Mouse (Mus musculus): Measurements from ENCODE around the gene Spdl1.
"Not testable (repeated sequence)": the region's sequence is repeated elsewhere in the genome, so short reads cannot be mapped to it uniquely, and the experiment has no call there.

Spdl1 gene

DNA sequence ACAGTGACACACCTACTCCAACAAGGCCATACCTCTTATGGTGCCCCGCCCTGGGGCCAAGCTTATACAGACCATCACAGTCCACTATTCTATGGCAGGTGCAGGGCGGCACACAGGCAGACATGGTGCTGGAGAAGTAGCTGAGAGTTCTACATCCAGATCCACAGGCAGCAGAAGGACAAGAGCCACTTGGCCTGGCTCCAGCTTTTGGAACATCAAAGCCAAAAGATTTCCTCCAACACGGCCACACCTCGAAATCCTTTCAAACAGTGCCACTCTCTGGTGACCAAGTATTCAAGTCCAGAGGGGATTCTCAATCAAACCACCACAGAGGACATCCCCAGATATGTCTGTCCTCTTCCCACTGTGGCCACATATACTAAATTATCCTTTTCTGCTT, 28.4 kb downstream of the Spdl1 start:
- DNase-seq (ENCODE audit: low read depth): not testable (repeated sequence)

DNA sequence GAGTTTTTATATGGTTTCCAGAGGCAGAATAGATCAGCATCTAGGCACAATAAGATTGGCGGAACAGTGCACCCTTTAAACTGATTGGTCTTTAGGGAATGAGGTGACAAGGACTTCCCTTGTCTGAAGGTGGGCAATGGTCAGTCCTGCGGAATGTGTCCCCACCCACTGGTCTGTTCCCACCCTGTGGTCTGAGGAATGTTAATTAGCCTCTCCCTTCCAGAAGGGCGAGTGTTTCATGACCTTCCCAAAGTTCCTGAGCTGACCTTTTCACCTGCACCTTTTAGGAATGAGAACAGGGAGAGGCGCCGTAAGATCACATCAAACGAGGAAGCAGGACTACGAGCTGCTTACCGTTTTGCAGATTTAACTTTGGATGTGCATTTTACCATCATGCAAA, 35.4 kb downstream of the Spdl1 start:
- DNase-seq (ENCODE audit: low read depth): not testable (repeated sequence)

DNA sequence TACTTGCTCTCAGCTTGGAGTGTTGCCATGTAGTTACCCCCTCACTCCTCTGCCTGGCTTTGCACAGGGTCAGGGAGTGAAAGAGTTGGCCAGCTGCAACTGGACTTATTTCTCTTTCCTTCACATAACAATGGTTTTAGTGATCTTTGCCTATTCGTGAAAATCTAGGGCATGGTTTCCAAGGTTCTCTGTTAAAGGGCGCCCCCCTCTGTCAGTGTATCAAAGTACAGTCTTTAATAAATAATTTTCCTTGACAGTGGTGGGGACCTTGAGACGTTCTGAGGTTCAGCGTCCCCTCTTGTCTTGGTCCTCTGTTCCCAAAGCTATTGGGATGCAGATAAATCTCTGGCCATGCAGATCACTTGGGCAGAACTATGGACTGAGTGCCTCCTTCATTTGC, 37.3 kb downstream of the Spdl1 start:
- no peak for DNase-seq (ENCODE audit: low read depth)

DNA sequence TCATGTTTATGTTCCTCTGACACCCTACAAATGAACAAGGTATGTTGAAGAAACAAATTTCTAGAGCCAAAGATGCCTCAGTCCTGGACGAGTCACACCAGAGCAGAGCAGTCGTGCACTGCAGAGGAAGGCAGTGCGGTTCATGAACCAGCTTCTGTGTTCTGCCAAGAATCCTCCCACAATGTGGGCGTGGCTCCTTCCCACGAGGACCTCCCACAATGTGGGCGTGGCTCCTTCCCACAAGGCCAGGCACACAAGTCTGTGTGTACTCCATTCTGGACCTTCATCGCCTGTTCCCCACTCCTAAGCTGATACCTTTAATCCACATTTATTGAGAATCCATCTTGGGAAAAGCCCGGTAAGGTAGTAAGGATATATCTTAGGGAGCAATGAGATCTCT, 41.6 kb downstream of the Spdl1 start:
- no peak for DNase-seq (ENCODE audit: low read depth)

DNA sequence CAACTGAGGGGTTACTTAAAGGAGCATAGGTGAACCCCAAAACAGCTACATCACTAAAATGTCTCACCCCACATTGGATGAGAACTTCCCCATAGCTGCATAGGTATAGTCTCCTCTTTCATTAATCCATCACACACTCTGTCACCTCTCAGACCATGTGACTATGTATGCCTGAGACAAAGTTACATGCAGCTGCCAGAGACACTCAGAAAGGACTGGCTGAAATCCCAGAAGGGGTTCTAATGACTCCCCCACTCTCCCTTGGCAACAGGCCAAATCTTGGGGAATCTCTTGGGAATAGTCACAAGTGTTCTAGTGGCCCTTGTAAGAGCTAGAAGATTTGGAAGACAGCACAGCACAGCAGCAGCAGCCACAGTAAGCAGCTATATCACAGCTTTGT, 48.6 kb downstream of the Spdl1 start:
- DNase-seq (ENCODE audit: low read depth): no peak

DNA sequence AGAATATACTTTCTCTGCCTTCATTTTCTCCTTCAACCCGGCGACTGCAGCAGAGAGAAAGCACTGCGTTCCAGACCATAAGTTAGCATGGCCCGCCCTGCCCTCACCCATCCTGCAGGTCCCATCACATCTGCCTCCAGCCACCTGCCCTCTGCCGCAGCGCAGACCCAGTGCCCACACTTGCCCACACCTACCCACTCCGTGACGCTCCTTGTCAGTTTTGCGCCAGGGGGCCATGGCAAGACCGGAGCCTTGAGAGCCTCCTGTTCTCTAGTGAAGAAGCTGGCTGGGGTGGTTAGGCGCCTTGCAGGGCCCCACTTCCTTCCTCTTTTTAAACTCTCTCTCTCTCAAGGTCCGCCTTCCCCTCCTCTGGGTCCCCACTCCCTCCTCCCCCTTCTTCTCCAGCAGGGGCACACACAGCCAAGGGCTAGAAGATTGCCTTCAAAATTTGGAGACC, 49.8 kb downstream of the Spdl1 start, which contains the start of gene Dock2:
TSS of gene Dock2 (minus strand) at position 306 of the 457 bp plus-strand sequence.
- peak; percentile 60 for DNase-seq (ENCODE audit: low read depth)

DNA sequence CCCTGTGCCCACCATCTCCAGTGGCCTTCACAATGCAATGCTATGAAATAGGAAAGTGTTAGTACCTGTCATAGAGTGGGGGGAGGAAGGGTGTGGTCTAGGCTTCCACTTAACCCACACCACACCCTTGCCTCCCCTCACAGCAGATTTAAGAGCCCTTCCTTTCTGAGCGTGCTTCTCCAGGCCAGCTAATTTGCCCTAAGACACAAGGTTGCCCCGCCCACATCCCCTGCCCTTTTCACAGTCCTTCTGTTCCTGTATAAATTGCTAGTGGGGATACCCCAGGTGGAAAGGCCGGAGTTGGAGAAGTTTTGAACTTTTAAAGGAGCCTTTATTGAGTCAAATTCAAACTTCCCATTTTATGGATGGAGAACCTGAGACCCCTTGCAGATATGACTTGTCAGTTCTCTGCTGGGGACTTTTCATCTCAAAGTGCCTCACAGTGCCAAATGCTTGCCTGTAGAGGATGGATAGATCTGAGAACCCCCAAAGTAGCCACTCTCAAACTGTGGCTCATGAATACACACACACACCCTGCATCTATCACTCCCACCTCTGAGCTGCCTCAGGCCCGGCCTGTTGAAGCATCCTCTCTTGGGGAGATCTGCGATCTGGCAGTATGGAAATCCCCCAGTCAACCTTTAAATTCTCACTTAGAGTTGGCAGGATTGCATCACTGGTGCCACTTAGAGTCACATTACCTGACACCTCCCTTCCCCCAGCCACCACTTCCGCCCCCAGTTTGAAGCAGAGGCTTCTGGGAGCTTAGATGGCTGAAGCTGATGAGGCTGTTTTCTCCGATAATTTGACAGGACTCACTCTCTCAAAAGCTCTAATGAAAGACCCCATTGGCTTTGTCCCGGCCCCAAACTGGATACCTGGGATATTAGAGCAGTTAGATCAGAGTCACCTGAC, 50.7 kb downstream of the Spdl1 start:
- no peak for DNase-seq (ENCODE audit: low read depth)

DNA sequence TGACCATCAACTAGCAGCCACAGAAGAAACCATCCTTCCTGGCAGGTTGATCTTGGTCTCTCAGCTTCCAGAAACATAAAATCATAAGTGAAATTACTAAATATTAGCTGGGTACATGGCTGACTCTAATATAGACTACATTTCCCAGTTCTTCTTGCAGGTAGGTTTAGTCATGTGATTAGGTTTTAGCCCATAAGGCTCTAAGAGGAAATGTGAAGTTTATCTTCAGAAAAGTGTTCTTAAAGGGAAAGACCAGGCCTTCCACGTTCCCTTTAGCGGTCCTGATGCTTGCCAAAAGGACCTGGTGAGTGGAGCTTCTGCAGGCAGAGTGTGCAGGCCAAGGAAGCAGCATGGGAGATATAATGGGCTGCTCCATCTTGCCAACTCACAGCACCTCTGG, 52.7 kb downstream of the Spdl1 start:
- DNase-seq (ENCODE audit: low read depth): no peak

DNA sequence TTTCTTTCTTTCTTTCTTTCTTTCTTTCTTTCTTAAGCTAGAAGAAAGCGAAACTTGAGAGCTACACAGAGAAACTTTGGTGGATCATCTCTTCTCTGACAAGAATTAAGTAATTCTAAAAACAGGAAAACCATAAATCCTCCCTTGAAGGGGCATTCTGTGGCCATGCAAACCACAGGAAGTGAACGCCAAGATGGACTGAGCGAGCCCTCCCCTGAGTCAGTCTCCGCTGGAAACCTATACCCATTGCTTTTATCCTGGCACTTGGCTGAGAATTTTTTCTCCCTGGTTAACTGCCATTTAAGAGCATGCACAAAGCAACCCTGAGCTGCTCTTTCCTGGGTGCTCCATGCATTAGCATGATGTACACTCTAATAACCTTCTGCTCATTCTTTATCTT, 53.5 kb downstream of the Spdl1 start:
- no peak for DNase-seq (ENCODE audit: low read depth)

DNA sequence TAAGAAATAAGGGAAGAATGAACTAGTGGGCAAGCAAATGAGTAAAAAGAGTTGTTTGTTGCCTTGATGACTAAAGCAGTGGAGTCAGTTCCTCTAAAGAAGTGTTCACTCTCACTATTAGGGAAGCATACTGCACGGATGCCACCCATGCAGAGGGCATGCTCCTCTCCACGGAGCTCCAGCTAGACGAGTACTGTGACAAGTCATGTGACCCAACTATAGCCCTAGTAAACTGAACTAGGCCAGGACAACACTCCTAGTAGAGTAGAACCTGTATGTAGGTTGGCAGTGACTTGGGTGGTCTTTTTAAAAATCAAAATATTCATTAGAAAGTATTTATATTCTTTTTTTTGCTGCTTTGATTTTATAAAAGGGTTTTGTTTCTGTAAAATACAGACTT, 55.1 kb downstream of the Spdl1 start:
- no peak for DNase-seq (ENCODE audit: low read depth)

DNA sequence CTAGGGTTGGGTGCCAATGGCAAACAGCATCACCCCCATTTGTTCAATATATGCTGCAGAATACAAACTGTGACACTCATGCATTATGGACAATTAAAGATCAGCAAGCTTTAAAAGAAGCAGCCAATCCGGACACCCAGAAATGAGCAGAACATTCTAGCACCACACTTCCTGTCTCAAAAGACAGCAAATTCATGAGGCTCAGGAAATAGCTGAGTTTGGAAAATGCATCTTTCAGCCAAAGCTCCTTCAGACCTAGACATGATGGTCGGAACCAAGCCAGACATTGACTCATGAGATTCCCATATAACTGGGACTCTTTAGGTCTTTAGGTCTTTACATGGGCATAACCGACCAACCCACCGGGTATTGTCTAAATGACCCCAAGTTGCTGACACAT, 55.9 kb downstream of the Spdl1 start:
- DNase-seq (ENCODE audit: low read depth): no peak

DNA sequence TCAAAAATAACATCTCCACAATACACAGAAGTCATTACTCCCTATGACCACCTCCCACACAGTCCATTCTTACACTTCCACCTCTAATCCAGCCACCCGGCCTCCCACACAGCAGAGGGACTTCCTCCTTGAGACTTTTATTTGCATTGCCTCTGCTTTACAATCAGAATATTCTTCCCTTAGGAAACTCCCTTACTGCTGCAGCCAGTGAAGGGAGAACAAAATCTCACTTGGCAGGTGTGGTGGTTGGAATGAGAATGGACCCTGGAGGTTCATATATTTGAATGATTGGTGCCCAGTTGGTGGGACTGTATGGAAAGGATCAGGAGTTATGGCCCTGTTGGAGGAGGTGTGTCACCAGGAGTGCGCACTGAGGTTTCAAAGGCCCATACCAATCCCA, 57.4 kb downstream of the Spdl1 start:
- no peak for DNase-seq (ENCODE audit: low read depth)

DNA sequence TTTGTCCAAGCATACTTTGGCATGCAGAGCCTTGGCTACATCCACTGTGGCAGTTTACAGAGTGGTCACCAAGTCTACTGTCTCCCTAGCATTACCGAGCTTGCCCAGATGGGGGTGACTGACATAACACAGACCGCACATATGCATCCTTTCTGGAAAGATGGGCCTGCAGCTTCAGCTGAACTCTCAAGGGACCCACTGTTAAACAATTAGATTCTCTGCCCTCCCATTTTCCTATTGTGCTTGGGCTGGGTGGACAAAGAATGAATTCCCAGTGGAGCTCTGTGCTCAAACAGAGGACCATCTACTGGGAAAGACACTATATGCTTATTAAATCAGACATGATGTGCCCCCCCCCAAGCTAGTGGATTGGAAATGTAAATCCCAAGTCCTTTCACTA, 58.8 kb downstream of the Spdl1 start:
- no peak for DNase-seq (ENCODE audit: low read depth)

DNA sequence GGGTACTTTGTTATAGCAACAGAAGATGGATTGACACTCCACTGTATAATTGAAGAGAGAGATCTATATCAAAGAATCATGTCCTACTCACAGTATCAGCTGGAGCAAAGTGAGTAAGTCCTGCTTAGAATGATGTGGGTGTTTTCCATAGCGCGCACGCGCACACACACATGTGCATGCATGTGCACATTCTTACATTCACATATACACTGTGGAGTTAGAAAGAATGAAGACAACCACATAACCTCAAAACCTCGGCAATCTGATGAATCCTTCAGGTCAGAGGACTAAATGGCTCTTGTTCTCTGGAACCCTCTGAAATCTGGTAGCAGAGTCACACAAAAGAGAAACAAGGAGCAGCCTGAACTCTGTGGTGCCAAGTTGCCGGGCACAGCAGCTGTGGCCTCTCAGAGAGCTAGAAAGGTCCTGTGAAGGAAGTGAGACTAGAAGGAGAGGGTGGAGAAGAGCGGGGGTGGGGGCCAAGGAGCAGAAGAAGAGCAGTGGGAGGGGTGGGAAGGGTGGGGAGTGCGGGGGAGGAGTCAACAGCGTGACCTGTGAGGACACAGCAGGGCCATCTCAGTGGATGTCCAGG, 60.0 kb downstream of the Spdl1 start:
- no peak for DNase-seq (ENCODE audit: low read depth)

DNA sequence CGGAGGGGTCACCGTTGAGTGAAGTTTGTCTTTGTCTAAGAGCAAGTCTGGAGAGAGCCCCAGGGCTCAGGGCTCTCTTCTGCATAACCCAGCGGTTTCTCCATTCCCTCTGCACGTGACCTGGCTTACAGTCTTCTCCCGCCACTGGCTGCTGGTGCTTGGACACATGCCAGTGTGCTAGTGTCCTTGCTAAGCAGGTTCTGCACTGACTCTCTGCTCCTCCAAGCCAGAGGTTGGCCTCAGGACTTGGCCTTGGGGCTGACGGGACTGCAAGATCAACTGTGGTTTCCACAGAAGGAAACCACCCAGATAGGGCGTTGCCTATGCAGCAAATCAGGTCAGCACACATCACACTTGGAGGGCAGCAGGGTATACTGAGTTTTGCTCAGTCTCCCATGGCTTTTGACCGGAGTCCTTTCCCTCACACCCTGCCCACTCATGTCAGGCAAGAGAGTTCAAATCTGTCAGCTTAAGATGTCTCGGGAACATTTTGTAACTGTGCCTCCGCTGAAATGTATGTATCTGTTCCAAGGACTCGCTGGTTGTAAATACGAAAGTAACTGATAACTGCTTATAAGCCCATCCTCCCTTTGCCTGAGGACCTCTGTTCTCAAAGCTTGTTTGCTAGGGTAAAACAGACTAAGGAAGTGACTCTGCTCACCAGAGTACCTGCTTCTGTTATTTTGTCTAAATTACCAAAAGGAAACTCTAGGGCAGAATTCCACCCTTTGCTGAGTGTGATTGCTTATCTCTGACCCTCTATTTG, 62.0 kb downstream of the Spdl1 start:
- no peak for DNase-seq (ENCODE audit: low read depth)

DNA sequence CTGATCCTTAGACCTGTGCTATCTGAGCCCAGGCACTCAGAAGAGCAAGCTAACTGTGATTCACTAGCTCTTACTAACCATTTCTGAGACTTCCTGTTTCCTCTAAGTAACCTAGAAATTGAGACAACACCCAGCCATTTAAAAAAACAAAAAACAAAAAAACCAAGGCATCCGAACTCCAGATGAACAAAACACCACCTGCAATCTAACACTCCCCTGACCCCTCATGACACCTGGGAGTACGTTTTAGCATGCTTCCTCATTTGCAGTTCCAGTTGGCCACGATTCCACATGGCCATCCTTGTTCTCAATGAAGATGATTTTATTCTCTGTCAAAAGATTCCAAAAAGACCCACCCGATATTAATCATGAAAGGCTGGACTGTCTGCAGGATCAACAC, 62.8 kb downstream of the Spdl1 start:
- no peak for DNase-seq (ENCODE audit: low read depth)

DNA sequence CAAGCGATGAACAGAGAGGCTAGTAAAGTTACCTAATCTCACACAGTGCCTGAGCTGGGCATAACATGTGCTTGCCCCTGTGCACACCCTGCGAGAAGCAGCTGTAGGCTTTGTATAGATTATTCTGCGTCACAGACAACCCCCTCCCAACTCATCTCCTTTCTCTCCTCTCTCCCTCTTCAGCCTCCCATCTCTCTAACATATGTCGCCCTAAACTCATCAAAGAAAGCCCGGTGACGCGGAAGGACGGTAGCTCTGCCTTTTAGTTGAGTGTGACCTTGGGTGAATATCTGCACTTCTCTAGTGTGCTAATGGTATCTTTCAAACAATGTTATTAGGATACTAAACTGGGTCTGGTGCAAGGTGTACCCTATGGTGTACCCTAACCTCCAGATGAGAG, 63.5 kb downstream of the Spdl1 start:
- DNase-seq (ENCODE audit: low read depth): no peak

DNA sequence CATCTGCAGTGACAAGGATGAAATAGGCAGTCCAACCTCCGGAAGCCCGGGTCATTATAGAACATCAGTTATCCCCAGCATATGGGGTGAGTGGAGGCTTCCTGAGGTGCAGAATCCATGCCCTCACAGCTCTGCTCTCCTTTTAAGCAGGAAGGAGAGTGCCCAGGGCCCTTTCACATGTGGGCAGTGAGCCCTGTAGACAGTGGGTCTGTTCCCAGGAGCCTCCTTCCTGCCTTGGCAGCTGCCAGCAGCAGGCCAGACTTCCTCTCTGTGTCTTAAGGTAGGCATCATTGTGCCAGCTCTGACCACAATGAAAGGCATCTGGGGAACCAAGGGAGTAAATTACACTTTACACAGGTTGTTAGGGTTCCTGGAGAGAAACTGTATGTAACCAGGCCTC, 64.0 kb downstream of the Spdl1 start:
- DNase-seq (ENCODE audit: low read depth): no peak

DNA sequence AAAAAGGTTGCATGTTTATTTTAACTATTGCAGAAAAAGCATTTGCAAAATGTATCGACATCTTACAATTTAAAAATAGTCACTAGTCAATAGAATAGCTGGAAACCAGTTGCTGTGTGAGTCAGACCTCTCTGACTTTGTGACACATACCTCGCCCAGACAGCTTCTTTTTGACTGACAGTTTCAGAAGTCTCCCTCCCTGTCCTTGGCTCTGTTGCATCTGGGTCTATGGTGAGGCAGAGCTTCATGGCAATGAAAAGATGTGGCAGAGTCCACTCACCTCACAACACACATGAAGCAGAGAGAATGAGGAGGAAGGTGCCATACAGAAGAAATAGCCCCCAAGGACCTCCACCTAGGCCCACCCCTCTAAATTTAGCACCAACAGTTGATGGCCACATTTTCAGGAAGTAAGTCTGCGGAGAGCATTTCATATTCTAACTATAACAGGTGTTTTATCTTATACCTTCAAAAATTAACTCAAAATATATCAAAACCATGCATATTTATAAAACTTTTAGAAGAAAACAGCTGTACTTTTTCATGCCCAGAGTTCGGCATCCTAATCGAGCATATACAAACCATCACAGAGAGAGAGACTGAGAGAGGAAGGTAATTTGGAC, 69.6 kb downstream of the Spdl1 start:
- DNase-seq (ENCODE audit: low read depth): no peak

DNA sequence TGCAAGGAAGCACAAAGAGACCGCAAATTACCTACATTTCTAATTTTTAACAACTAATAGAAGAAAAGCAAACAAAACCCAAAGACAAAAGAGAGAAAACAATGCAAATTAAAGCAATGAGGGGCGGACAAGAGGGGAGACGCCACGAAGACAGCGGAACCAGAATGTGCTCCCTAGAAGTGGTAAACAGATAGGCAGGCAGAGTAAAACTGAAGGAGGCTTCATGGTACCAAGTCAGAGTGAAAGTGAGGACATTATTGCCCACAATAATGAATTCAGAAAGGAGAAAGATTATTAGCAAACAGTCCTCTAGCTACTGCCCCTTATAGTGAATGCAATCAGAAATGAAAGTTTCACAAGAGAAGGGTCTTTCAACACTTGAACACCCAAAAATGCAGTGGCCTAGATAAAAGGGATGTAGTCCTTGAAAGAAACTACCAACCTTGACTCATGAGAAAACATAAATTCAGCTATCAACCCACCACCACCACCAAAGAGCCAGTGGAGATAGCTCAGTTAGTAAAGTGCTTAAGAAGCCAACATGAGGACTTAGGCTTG, 70.8 kb downstream of the Spdl1 start:
- DNase-seq (ENCODE audit: low read depth): no peak

DNA sequence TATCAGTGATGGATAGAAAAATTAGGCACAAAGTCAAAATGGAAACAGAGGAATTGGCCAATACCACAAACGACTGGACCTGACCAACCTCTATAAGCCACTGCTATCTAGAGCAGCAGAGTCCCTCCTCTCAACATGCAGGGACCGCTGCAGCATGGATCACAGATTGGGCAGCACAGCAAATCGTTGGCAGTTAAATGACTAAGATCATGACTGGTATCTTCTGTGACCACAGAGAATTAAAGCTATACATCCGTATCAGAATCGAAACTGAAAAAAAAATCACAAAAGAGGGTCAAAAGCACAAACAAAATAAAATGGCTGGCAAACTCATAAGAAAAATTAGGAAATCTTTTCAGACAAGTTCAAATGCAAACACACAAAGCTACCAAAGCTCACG, 71.3 kb downstream of the Spdl1 start:
- no peak for DNase-seq (ENCODE audit: low read depth)

DNA sequence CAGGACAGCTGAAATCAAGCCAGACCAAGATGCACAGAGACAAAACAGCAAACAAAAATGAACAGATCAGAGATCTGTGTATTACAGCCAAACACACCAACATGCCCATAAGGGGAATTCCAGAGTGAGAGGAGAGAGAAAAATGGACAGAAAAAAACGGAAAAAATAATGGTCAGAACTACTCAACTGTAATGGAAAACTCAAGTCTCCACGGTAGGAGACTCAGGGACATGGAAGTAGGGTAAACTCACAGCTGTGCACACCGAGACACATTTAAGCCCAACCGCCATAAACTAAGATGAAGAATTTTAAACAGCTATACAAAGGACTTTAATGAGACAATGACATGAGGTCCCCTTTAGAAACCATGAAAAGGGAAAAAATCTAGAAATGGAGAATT, 73.9 kb downstream of the Spdl1 start:
- no peak for DNase-seq (ENCODE audit: low read depth)

Measured in c-Kit-positive CD71-negative TER-119-negative erythroid progenitor cells, embryonic 14.5 days (primary cell).